Mouse (Mus musculus) midbrain, postnatal 0 days (tissue): ENCODE measurements around the gene Col11a2. TPM values are rescaled to one million over a fixed set of nuclear protein-coding genes. Genes with fewer than 3 reads are reported as not detected.
A peak's percentile ranks its signal among the peaks of the same experiment; 100 is the strongest.

Source experiments
- ATAC-seq: fragments of 200-750 bp; cut with Nextera tagmentation; 2 replicates; pipeline ENCODE4 v1.8.0; 2017; ENCODE audit warnings: moderate number of reproducible peaks, mild to moderate bottlenecking, moderate TSS enrichment, moderate library complexity; ENCODE audit not compliant: low FRiP score
- DNase-seq: peaks from one replicate; pipeline ENCODE4 v3.0.0-alpha.2; 2015; ENCODE audit warnings: low spot score
- H3K27ac ChIP-seq: fragments of 300-500 bp; sonication (generic); 2 replicates; pipeline ENCODE4 v1.5.1; 2014; ENCODE audit warnings: low read depth, mild to moderate bottlenecking, low read length, mixed read lengths
- H3K27me3 ChIP-seq: fragments of 300-500 bp; sonication (generic); 2 replicates; pipeline ENCODE4 v1.6.1; 2014; ENCODE audit warnings: low read length, control low read depth, mixed read lengths; ENCODE audit not compliant: insufficient read depth
- H3K36me3 ChIP-seq: fragments of 300-500 bp; sonication (generic); 2 replicates; pipeline ENCODE4 v1.6.1; 2014; ENCODE audit warnings: low read length, control low read depth, mixed read lengths; ENCODE audit not compliant: insufficient read depth
- H3K4me1 ChIP-seq: fragments of 300-500 bp; sonication (generic); 2 replicates; pipeline ENCODE4 v1.6.1; 2014; ENCODE audit warnings: mild to moderate bottlenecking, control low read depth, antibody characterized with exemption, low read length, mixed read lengths; ENCODE audit not compliant: insufficient read depth
- H3K4me2 ChIP-seq: fragments of 300-500 bp; sonication (generic); 2 replicates; pipeline ENCODE4 v1.6.1; 2014; ENCODE audit warnings: low read depth, mild to moderate bottlenecking, low read length, mixed read lengths; ENCODE audit not compliant: poor library complexity, severe bottlenecking
- H3K4me3 ChIP-seq: fragments of 300-500 bp; sonication (generic); 2 replicates; pipeline ENCODE4 v1.5.1; 2014; ENCODE audit warnings: low read depth, mild to moderate bottlenecking, low read length, moderate library complexity
- H3K9ac ChIP-seq: fragments of 300-500 bp; sonication (generic); replicated peaks from 2 replicates; pipeline ENCODE4 v1.6.1; 2014; ENCODE audit warnings: mild to moderate bottlenecking, low read length, moderate library complexity, mixed read lengths; ENCODE audit not compliant: poor library complexity, severe bottlenecking
- H3K9me3 ChIP-seq: fragments of 300-500 bp; sonication (generic); 2 replicates; pipeline ENCODE4 v1.6.1; 2016; ENCODE audit warnings: low read length, control low read depth
- CTCF ChIP-seq: IDR thresholded peaks from 2 replicates; pipeline ENCODE4 v1.5.1; 2016; ENCODE audit warnings: antibody characterized with exemption, mild to moderate bottlenecking
- WGBS: fragments of 180-500 bp; shearing (Covaris S2); extraction: QIAGEN DNeasy Blood & Tissue Kit; methylation state at CpG from one replicate; pipeline ENCODE4 v1.1.7; 2014; 5-methylcytosine and 5-hydroxymethylcytosine counted together
- polyA plus RNA-seq: library from polyadenylated mRNA; unstranded; fragments of >200 nt; fragmentation: Nextera tagmentation; extraction: Ambion mirVana; gene quantifications from 2 replicates; pipeline ENCODE4 v1.2.1, GENCODE M21; 2015
- total RNA-seq: library from RNA; depleted of rRNA; stranded (reverse); fragments of >200 nt; gene quantifications from 2 replicates; pipeline ENCODE4 v1.2.3, GENCODE M21; 2014

Col11a2 gene
- total and polyA plus RNA-seq, 2 experiments from 2014 or later = 4.6 to 17.9 TPM

- ATAC-seq = no peak
- Histone ChIP-seq H3K27ac (no peak overlapping the region), H3K4me1 (no peaks in the 10 kb centered on the region), H3K27me3 (no peaks in the 10 kb centered on the region), H3K9ac (no peak overlapping the region), H3K9me3 (no peaks in the 10 kb centered on the region), H3K4me2 (no peak overlapping the region), H3K4me3 (no peak overlapping the region), H3K36me3 (no peaks in the 10 kb centered on the region)
- DNase-seq = no peak
- WGBS = 52% methylated on average over 3 of the region's 3 CpGs
- TF ChIP-seq CTCF = no peak
Observed at GRCm38 (mm10) chr17:34068864-34069263, 29.6 kb downstream of the Col11a2 start.

DNA sequence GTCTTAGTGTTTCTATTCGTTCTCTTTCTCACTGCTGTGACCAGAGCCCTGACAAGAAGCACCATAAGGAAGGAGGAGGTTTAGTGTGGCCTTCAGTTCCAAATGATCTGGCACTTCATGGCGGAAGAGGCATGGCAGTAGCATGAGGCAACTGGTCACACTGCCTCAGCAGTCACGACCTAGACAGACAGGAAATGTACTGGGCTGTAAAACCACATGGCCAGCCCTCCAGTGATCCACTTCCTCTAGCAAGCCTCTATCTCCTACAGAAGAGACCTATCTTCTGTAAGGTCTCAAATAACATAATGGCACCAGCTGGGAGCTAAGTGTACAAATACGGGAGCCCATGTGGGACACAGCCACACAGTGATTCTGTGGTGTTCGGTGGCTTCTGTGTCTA, 32.9 kb downstream of the Col11a2 start:
- no peak overlapping the region for H3K9ac ChIP-seq
- ATAC-seq (no peak), DNase-seq (no peak)
- 81% methylated on average over 5 of the region's 5 CpGs for WGBS
- H3K9me3 ChIP-seq = no peaks in the 10 kb centered on the region
- no peak overlapping the region for H3K4me2 ChIP-seq
- no peak overlapping the region for H3K4me3 ChIP-seq
- H3K27ac ChIP-seq = no peak overlapping the region
- no peaks in the 10 kb centered on the region for H3K27me3 ChIP-seq
- no peaks in the 10 kb centered on the region for H3K36me3 ChIP-seq
- H3K4me1 ChIP-seq = no peaks in the 10 kb centered on the region; the same call in 1 of the 2 replicates
- no peak for TF ChIP-seq CTCF

DNA sequence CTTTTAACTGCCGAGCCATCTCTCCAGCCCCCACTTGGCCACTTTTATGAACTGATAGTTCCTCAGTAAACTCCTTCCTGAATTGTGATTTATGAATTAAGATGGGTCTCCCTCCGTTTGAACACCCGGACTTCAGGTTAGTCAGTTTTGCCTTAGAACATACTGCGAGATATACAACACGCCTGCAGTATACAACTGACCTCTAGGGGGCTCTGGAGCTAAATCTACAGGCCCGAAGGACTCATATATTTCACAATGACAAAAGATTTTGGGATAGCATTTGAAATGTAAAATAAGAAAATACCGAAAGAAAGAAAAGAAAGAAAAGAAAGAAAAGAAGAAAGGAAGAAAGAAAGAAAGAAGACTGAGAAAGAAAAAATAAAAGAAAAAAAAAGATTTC, 36.0 kb downstream of the Col11a2 start:
- H3K27me3 ChIP-seq = no peaks in the 10 kb centered on the region
- WGBS = 46% methylated on average over 7 of the region's 7 CpGs
- no peak overlapping the region for H3K4me2 ChIP-seq
- H3K4me3 ChIP-seq = no peak overlapping the region
- ATAC-seq (no peak), DNase-seq (peak; percentile 70)
- H3K9ac ChIP-seq = no peak overlapping the region
- peak; percentile 76 for TF ChIP-seq CTCF
- H3K36me3 ChIP-seq = no peaks in the 10 kb centered on the region
- H3K9me3 ChIP-seq = no peaks in the 10 kb centered on the region
- H3K27ac ChIP-seq = no peak overlapping the region
- no peaks in the 10 kb centered on the region; the same call in 1 of the 2 replicates for H3K4me1 ChIP-seq

DNA sequence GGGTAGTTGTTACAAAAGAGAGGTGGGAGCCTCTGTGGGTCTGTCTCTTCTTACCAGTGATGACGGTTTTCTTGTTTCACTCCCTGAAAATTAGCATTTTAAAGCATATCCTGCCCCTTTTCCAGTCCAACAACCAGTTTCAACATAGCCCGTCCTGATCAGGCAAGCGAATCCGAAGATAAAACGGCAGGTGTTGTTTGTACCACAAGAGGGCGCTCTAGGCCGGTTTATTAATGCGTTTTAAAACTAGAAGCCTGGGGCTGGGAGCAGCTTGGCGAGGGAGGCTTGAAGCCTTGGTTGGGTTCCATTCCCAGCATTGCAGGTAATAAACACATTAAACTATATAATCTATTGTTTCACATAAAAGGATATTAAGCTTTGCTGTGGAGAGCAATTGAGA, 38.3 kb downstream of the Col11a2 start:
- TF ChIP-seq CTCF = peak; percentile 86

GRCm38 (mm10) chr17:34078148-34078547, 38.9 kb downstream of the Col11a2 start:
- no peak for TF ChIP-seq CTCF
- no peaks in the 10 kb centered on the region; the same call in 1 of the 2 replicates for H3K4me1 ChIP-seq
- ATAC-seq = no peak
- no peaks in the 10 kb centered on the region for H3K9me3 ChIP-seq
- no peak for DNase-seq
- H3K4me3 ChIP-seq = no peak overlapping the region
- H3K27ac ChIP-seq = no peak overlapping the region
- no peaks in the 10 kb centered on the region for H3K36me3 ChIP-seq
- 60% methylated on average over 4 of the region's 4 CpGs for WGBS
- H3K27me3 ChIP-seq = no peaks in the 10 kb centered on the region
- H3K9ac ChIP-seq = no peak overlapping the region
- no peak overlapping the region for H3K4me2 ChIP-seq

More for the DNA sequence above, 38.3 kb downstream of the Col11a2 start:
- H3K9me3 ChIP-seq = no peaks in the 10 kb centered on the region
- H3K36me3 ChIP-seq = no peaks in the 10 kb centered on the region
- H3K9ac ChIP-seq = no peak overlapping the region
- H3K27me3 ChIP-seq = no peaks in the 10 kb centered on the region
- peak; percentile 89 for DNase-seq
- ATAC-seq = no peak
- no peak overlapping the region for H3K4me2 ChIP-seq
- H3K27ac ChIP-seq = no peak overlapping the region
- under 1% methylated on average over 9 of the region's 9 CpGs for WGBS
- no peak overlapping the region for H3K4me3 ChIP-seq
- H3K4me1 ChIP-seq = no peaks in the 10 kb centered on the region; the same call in 1 of the 2 replicates

- no peaks in the 10 kb centered on the region for H3K9me3 ChIP-seq
- no peaks in the 10 kb centered on the region for H3K36me3 ChIP-seq
- no peak overlapping the region for H3K4me2 ChIP-seq
- no peak overlapping the region for H3K4me3 ChIP-seq
- no peak overlapping the region for H3K27ac ChIP-seq
- H3K4me1 ChIP-seq = no peaks in the 10 kb centered on the region; the same call in 1 of the 2 replicates
- no peak for TF ChIP-seq CTCF
- ATAC-seq (no peak), DNase-seq (no peak)
- no peaks in the 10 kb centered on the region for H3K27me3 ChIP-seq
- H3K9ac ChIP-seq = no peak overlapping the region
- 94% methylated on average over 11 of the region's 11 CpGs for WGBS
Observed at GRCm38 (mm10) chr17:34079002-34079401, 39.8 kb downstream of the Col11a2 start.
